Mouse (Mus musculus): ENCODE measurements at regions not wholly inside any gene's neighbourhood (a gene's known extent, or its start where the extent isn't known, plus 50 kb on each side); places are given as distances from the start of the nearest gene placed in this dataset.
"Not testable (repeated sequence)": the region's sequence is repeated elsewhere in the genome, so short reads cannot be mapped to it uniquely, and the experiment has no call there.

DNA sequence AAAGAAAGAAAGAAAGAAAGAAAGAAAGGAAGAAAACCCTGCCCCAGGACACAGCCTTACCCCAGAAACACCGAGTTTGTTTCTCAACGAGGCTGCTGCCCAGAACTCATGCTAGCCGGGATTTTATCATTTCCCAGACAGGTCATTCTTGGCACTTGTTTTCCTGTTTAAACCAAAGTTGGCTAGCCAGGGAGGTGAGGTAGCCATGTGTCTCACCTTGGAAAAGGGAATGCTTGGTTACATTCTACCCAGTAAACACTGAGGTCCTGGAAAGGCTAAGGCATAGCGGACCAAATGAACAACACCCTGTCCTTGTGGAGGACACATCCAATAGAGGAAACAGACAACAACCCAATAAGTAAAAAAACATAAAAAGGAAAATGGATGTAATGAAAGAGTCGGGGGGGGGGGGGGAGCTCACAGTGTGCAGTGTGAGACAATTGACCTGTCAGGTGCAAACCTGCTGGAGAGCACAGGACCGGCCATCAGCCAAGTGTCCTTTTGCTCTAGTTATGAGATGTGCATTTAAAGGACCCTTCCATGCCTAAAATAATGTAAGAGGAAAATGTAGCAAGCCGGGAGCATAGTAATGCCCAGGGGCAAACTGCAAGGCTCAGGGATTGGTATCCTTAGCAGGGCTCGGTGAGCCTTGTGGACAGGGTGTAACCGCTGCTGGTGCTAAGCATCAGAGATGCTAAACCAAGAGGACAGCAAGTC lies 78.2 kb upstream of the Fzd7 start:
- DNase-seq, result no peak

DNA sequence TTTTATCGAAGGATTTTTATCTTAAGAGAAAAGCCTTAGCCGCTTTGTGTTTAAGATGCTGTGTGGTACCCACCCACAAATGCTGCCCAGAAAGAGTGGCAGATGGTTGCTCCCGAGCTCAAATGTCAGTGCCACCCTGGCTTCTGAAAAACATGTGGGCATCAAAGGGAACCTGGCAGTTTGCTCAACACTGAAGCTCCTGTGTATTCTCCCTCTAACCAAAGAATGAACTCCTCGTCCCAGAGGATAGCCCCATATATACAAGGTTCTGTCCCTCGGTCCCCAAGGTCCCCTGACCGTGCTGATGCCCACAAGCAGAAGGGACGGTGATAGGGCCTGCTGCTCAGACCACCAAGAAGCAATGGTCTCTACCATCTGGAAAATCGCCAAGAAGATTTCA lies 76.9 kb upstream of the Fzd7 start:
- DNase-seq, result no peak

DNA sequence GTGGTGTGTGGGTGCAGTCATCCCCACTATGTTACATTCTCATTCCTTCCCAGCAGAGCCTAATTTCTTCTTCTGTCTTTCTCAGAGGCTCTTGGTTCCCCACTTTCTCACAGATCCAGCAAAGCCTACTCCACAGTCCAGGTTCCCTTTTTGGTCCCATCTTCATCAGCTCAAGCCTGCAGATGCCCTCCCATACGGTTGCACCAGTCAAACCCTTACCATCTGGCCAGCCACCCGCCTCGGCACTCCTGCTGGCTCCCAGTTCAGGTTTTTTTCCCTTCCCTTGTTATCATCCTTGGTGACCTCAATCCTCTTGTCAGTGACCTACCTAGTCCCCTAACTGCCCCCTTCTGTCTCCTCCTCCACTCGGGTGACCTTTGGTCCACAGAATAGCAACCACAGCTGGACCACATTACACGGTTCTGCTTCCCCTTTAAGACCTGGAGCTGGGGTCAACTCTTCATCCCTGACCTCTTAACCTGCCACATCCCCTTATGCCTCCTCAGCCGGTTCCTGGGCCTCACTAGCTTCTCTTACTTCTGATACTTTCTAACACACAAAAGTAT lies 75.4 kb upstream of the Fzd7 start:
- DNase-seq, result no peak

DNA sequence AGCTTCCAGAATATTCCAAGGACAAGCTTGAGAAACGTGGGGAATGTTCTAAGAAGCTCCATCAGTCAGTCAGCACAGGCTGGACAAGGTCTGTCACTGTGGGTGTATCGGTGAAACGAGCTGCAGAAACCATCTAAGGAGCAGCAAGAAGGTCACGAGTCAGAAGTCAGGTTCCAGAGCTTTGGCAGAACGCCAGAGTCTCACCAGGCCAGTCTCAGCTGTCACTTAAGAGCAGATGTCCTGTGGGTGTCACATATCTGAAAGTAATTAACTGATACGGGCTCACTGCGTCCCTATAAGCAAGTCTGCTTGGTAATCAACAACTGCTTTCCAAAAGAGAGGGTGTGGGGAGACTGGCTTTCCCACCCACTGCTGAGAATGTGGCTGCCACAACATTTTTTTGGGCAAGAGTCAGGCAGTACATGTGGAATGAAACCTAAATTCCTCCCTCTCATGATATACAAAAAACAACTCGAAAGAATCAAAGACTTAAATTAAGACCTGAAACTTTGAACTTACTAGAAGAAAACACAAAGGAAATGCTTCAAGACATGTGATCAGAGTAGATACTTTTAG lies 72.6 kb upstream of the Fzd7 start:
- no peak for DNase-seq

DNA sequence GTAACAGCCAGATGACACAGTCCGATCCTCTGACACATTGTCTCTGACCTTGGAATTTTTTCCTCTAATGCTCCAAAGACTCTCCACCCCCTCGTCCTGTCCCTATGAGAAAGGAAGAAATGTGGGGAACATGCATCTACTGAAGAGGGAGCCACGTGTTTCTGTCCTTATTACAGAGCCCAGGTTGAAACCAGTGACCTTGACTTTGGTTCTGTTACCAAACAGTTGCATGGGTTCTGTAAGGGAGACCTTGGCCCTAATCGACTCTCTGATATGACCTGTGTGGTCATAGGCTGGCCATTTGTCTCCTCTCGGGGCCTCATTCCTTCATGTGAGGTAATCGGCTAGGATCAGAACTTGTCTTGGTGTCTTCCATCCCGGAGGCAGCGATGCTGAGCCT lies 69.0 kb upstream of the Fzd7 start:
- DNase-seq, result no peak

DNA sequence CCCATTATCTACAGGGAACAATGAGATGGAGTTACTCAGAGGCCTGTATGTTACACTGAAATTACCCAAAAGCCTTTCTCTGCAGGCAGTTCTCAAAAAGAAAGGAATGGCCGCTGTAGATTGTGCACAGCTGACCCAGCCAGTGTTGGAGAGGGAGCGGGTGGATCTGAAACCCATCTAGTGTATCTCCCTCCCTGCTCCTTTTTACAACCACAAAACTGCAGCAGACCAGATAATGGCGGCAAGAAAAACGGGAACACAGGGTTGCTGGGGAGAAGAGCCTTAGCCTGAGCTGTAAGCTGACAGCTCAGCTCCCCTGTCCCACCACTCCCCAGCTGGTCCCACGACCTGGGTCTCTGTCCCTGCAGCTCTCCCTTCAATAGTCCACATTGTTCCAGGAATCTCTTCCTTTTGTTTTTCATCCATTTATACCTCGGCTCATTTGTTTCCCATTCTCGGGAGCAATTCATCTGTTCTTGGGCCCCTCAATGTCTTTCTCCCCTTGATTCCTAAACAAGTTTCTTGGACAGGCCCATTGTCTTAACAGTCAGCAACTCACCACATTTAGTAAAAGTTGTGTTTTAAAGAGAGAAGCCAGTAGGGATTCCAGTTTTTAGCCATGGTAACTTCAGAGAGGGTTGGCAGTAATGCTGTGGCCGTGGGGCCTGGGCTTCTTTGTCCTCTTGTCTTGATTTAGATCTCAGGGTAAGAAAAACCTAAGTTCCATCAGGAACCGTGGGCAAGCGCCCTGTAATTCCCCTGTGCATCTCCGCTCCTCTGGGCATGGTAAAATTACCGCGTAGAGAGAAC lies 67.6 kb upstream of the Fzd7 start:
- DNase-seq, result no peak

DNA sequence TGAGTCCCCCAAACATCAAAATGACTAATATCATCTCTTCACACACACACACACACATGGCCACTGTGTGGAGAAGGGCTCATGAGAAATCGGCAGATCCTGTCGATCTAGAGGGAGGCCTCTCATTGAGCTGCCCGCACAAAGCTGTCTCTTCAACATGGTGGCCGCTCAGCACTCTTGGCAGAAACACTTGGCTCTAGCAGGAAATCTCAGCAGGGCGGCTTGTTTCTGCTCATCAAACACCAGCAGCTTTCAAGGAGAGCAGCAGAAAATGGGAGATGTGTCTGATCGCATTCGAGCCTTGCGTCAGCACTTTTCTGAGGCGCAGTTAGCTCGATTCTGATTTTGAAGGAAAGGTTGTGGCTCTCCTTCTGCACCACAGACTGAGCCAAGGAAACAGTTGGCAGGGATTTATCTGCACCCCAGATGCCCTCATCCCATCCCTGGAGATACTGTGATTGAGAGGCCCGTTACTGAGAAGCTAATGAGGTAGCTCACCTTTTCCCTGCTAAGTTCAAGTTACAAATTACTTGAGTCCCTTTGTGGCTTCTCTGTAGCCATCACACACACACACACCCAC lies 66.4 kb upstream of the Fzd7 start:
- DNase-seq, result no peak

DNA sequence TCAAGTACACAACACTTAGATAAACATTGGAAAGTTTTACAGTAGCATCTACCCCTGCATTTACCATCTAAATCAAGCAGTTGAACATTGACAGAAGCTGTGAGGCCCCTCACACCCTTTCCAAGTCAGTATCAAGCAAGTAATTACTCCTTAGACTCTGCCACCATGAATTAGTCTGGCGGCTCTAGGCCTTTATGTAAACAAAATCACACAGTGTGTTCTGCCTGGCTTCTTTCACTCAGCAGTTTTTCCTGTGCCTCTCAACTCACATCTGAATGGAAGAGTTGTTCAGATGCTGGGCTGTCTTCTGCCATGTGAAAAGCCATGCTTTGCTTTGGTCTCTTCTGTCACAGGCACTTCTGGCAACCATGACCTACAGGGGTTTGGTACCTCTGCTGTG lies 64.9 kb upstream of the Fzd7 start:
- no peak for DNase-seq

DNA sequence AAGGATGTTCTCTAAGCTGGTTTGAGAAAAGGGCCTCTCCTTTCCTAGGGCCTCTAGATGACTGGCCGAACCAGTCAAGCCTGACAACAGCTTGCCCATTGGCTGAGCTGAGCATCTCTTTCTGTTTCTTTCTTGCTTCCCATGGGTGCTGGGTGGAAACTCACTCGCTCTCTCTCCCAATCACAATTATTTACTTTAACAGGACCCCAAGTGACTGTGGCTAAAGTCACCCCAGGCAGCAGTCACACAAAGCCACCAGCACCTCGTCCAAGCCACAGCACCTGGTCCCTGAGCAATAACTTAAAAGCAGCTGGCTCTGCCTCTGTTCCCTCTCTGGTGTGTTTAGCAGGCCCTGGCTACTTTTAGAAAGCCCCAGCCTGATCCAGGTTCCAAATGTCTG lies 64.3 kb upstream of the Fzd7 start:
- no peak for DNase-seq

DNA sequence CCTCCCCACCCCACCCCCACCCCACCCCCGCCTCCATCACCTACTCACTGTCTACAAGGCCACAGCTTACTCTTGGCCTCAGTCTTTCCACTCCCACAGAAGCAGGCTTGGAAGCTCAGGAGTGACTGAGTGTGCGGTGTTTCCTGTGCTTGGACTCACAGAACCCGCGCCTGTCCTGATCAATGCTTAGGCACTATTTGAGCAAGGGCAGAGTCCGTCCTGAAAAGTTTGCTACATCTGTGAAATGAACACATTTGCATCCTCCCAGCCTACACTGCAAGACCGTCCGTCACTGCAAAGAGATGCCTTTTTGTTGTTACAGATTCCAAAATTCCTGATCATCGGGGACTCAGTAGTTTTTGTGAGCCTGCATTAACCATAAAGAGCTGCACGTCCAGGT lies 63.5 kb upstream of the Fzd7 start:
- DNase-seq, result no peak

DNA sequence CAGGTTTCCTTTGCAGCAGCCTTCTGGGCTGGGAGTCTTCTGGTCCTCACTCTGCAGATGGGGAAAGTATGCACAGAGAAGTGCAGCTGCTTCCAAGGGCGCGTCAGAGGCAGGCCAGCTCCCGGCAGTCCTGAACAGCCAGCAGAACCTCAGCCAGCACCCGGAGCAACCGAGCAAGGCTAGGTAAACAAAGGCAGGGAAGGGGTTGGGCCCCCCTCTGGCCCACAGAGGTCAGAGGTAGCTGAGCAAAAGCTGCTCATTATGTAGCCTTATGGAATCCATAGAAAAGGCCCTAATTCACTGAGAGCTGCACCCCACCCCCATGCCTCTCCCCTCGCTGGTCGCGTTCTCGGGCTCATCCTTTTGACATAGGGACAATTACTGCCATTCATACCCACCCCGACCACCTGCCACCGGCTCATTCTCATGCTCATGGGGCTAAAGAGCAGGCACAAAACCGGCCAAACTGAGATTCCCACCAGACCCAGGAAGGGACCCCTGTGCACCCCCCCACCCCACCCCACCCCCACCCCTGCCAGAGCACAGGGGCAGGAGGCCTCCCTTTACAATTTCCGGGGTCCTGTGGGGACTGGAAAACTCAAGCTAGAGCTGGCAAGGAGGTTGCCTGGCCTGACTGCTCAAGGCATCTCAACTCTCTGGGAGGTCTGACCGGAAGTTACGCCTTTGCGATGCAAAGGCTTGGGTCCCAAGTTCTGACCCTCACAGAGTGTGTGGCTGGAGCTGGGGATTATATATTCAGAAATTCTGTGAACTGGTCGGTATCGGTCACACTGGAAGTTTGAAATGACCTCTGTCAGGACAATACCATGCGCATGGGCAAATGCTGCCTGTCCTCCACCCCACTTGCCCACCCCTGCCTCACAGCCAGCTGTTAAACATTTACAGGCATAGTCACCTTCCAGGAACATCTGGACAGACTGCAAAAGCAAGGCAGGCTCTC lies 59.0 kb upstream of the Fzd7 start:
- peak; percentile 76 for DNase-seq

DNA sequence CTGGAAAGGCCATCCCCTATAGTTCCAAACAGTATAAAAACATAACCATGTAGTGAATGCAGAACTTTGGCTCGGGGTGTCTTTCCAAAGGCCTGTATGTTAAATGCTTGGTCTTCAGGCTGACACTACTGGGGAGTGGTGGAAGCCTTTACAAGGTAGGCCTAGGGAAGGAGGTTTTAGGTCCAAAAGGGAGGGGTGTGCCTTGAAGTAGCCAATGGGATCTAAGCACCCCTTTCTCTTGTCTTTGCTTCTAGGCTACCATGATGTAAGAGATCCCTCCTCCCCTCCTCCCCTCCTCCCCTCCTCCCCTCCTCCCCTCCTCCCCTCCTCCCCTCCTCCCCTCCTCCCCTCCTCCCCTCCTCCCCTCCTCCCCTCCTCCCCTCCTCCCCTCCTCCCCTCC lies 56.5 kb upstream of the Fzd7 start:
- not testable (repeated sequence) for DNase-seq

DNA sequence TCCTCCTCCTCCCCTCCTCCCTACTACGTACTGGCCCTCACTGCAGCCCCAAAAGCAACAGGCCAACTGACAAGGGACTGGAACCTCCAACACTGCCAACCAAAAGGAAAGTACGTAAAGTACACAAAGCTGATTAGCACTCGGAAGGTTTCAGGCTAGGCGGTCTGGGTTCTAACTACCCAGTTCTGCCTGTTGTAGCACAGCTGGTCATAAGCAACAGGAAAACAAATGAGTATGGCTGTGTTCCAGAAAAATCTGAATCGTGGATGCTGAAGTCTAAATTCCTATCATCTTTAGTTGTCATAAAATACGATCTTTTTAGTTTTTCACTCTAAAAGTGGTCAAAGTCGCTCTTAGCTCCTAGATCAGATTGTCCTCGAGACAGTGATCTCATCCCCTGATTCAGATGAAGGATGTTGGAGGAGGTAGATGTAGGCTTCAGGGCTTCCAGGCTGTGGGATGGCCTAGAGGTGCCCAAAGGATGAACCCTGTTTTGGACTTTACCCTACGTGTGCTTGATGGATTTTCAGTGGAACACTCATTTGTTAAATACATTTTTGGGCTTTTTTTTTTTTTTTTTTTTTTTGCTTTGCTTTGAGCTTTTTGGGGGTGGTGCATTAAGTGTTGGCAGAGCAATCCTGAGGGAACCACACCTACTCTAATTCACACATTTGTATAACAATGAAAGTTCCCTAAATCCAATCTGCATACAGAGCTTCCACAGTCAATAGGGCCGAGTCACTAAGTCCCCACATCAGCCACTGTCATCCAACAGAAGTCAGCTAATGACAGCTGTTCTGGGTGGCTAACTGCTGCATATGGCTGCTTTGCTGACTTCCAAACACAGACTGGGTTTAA lies 55.6 kb upstream of the Fzd7 start:
- DNase-seq, result peak; percentile 36

DNA sequence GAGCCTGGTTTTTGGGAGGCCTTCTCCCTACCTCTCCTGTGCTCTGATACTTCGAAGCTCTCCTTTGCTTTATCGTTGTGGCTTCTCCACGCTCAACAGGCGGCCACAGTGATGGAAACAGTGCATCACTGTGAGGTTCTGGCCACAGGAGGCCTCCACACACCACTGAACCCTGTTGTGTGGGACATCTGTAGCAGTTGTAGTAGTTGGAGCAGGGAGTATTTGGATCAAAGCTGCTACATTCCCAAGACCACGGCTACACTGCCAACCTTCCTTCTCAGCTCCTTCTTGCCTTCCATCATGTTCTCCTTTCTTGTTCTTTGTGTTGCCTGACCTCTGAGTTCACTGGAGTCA lies 55.0 kb upstream of the Fzd7 start:
- DNase-seq, result no peak

DNA sequence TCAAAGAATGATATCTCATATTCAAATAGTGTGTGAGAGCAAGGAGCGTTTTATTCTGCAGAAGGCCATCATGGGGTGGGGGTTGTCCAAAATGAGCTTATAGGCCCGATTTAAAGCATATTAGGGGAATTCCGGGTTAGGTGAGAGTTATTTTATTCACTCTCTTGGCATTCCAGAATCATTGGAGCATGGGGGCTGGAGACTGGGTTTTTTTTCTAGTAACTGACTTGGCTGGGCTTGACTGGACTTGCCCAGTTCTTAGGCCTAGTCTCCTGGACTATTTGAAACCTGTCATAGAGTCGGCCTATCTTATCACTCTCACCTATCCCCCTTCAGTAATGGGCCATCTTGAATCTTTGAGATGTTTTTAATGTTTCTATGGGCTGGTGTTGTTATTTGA lies 52.9 kb upstream of the Fzd7 start:
- DNase-seq, result no peak

DNA sequence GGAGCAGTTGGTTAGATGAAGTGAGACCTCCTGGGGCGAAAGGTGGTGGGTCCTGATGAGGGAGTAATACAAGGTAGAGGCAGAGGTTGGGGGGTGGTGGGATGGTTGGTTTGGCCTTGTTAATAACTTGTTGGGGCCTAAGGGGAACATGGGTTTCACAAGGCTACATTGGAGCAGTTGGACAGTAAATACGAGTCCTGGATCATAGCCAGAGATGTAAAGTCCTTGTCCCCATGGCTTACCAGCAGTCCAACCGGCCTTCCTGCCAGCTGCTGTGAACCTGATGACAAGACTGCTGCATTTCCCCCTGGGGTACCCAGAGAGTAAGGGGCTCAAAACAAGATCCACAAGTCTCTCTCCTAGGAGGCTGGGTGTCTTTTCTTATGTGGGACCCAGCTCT lies 52.0 kb upstream of the Fzd7 start:
- DNase-seq, result no peak

DNA sequence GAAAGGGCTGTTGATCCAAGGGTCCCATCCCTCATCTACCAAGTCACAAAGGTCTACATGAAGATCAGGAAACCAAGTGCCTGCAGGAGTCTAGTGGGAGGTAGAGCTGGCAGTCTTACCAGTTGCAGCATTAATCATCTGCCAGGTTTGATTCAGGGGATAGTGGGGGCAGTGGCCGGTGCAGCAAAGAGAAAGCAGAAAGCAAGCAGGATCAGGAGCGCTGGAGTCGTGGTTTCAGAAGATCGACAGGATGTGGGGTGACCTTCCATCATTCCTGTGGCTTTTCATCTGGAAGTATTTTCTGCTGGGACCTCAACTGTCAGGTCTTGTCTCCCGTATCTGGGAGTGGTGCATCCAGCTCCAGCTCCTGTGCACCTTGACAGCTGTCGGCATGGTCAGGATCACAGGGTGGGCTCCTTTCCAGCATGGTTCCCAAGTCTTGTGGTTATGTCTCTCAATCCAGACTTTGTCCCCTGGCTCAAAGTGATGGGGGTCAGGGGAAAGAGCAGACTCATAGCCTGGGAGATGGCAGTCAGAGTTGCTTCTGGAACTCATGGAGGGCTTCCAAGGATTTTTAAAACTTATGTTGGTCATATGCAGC lies 51.2 kb upstream of the Fzd7 start:
- peak; percentile 62 for DNase-seq

Measured in kidney, adult 9 months (tissue).